Mouse (Mus musculus) T-helper 17 cell (primary cell): ENCODE measurements around the gene S100pbp.

ENCODE experiments used
- in situ Hi-C, 2 experiments: fragments of 300-600 bp; cut with MboI, MseI; formaldehyde crosslinking; loops; 1 replicate in 1 of 2; 2 replicates in 1 of 2; pipeline ENCODE4 v1.15.1; 2025; ENCODE audit warnings: high pct_unique_total_duplicates in 2 of 2

Gene S100pbp

GRCm38 (mm10) chr4:129221097-129222010, 31.8 kb upstream of the S100pbp start:
- in situ Hi-C loops: no loop called here

GRCm38 (mm10) chr4:129220376-129221089, 31.0 kb upstream of the S100pbp start:
- in situ Hi-C loops: no loop called here

- in situ Hi-C loops: loop anchor here in 1 of 2 experiments (5.0 kb wide), 1 partner anchor 58 kb away; no protein-coding TSS in a partner anchor
These were observed 29.7 kb upstream of the S100pbp start for GRCm38 (mm10) chr4:129219198-129219597.

GRCm38 (mm10) chr4:129218569-129219175, 29.1 kb upstream of the S100pbp start:
- in situ Hi-C loops: loop anchor here in 1 of 2 experiments (5.0 kb wide), 1 partner anchor 59 kb away; no protein-coding TSS in a partner anchor

GRCm38 (mm10) chr4:129212486-129212885, 23.0 kb upstream of the S100pbp start:
- in situ Hi-C loops: loop anchor here in 1 of 2 experiments (5.0 kb wide), 2 partner anchors 65 to 100 kb away; no protein-coding TSS in a partner anchor

GRCm38 (mm10) chr4:129211461-129211860, 21.9 kb upstream of the S100pbp start:
- in situ Hi-C loops: loop anchor here in 1 of 2 experiments (5.0 kb wide), 2 partner anchors 66 to 101 kb away; no protein-coding TSS in a partner anchor

GRCm38 (mm10) chr4:129209504-129209903, 20.0 kb upstream of the S100pbp start:
- in situ Hi-C loops: no loop called here

- in situ Hi-C loops: no loop called here
These were observed 17.3 kb upstream of the S100pbp start for GRCm38 (mm10) chr4:129206792-129207191.

GRCm38 (mm10) chr4:129204655-129205054, 15.1 kb upstream of the S100pbp start:
- in situ Hi-C loops: no loop called here

GRCm38 (mm10) chr4:129197514-129197913, 8.0 kb upstream of the S100pbp start:
- in situ Hi-C loops: no loop called here

GRCm38 (mm10) chr4:129194280-129194679, 4.8 kb upstream of the S100pbp start:
- in situ Hi-C loops: no loop called here

- in situ Hi-C loops: no loop called here
These were observed 2.2 kb upstream of the S100pbp start for GRCm38 (mm10) chr4:129191691-129192090.

GRCm38 (mm10) chr4:129190538-129190937, 1.0 kb upstream of the S100pbp start:
- in situ Hi-C loops: no loop called here

GRCm38 (mm10) chr4:129188803-129189541, 555 bp downstream of the S100pbp start:
- in situ Hi-C loops: no loop called here

GRCm38 (mm10) chr4:129188041-129188659, 1.4 kb downstream of the S100pbp start:
- in situ Hi-C loops: no loop called here

GRCm38 (mm10) chr4:129179560-129179959, 10.0 kb downstream of the S100pbp start:
- in situ Hi-C loops: no loop called here

- in situ Hi-C loops: no loop called here
These were observed 17.0 kb downstream of the S100pbp start for GRCm38 (mm10) chr4:129172529-129172928.

GRCm38 (mm10) chr4:129161581-129162255, 27.8 kb downstream of the S100pbp start:
- in situ Hi-C loops: no loop called here

- in situ Hi-C loops: no loop called here
These were observed 28.5 kb downstream of the S100pbp start for GRCm38 (mm10) chr4:129161076-129161475.

GRCm38 (mm10) chr4:129158549-129158948, 31.0 kb downstream of the S100pbp start:
- in situ Hi-C loops: no loop called here
